Mouse (Mus musculus) frontal cortex, adult 2 months (tissue): ENCODE measurements at regions not wholly inside any gene's neighbourhood (a gene's known extent, or its start where the extent isn't known, plus 50 kb on each side); places are given as distances from the start of the nearest gene placed in this dataset.
"Not testable (repeated sequence)": the region's sequence is repeated elsewhere in the genome, so short reads cannot be mapped to it uniquely, and the experiment has no call there.

Source experiments
- DNase-seq, 2 experiments: peaks; one replicate each; pipeline ENCODE4 v3.0.0; 2022; ENCODE audit warnings: low spot score in 1 of 2; ENCODE audit errors: extremely low spot score in 1 of 2

DNA sequence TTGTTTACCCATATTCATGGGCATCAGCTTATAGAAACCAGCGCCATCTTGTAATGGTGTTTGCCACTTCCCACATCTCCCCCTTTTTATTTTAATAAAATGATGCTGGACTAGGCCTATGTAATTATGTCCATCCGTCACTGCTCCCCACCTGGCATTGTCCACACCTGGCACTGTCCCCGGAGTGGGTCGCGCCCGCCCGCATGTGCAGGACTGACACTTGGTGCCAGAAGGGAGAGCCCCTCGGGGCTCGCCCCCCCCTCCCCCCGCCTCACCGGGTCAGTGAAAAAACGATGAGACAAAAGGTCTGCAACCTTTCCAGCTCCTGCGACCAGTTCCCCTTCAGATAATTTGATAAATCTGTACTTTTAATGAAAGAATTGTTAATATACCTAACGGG is 450.8 kb upstream of the Epha6 start:
- not testable (repeated sequence) for DNase-seq

- peak in 1 of 2 experiments; percentile 0 for DNase-seq
Measured at GRCm38 (mm10) chr16:61041140-61041586, 435.8 kb upstream of the Epha6 start.
